Mouse (Mus musculus): ENCODE data around the gene Ropn1l.

GRCm38 (mm10) chr15:31494803-31495202, 41.3 kb upstream of the Ropn1l start:
- TF ChIP-seq GABPA (IDR thresholded peaks at IDR 0.05; ENCODE audit: insufficient replicate concordance, low read depth, low read length): no peak
- no peak for TF ChIP-seq POLR2A (IDR thresholded peaks at IDR 0.05; ENCODE audit: low read depth, low read length)
- no peak for TF ChIP-seq CTCF (conservative IDR thresholded peaks at IDR 0.05 in 1 of 2, IDR thresholded peaks at IDR 0.05 in 1 of 2; ENCODE audit: low read depth in 2 of 2, low read length in 2 of 2)
- TF ChIP-seq JUND (conservative IDR thresholded peaks at IDR 0.05; ENCODE audit: low read depth, low read length): no peak
- TF ChIP-seq ZC3H11A (IDR thresholded peaks at IDR 0.05; ENCODE audit: low read depth, low read length): no peak
- no peak for TF ChIP-seq HCFC1 (IDR thresholded peaks at IDR 0.05; ENCODE audit: low read depth, low read length)
